8 mouse cellular contexts compared by ENCODE assay signal in the genomic region with DNA sequence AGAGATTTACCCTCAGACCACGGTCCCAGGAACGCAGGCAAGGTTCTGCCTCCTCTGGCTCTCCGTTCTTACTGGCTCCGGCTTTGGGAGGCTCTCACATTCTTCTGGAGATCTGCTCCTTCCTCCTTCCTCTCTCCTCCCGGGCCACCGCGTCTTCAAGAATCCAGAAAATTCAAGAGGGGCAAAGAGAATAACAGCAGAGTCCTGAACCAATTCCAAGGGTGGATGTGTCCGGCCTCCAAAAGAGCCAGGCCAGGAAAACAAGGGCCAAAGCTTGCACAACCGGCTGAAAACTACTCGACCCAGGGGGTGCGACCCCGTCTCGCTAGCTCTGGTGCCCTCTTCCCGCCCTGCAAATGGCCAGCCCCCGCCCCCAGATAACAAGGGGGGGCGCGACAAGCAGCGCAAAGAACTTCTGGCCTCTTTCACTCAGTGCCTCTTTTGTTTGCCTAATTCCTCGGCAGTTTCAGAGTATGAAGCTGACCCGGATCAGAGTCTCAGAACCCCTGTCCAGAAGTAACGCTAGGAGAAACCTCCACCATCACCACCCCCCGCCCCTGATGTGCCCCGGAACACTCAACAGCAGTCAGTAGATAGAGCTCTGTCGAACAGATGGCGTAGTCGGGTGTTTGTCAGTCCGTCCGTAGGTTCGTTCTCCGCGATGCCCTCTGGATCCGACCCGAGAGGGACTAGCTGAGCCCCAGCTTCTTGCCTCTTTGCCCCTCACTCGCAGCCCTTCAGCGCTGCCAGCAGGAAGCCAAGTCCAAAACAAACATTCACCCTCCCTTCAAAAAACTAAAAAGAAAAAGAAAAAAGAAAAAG. TPM values are rescaled to one million over a fixed set of nuclear protein-coding genes. Genes with fewer than 3 reads are reported as not detected.
DNase-seq lines count a peak whose midpoint lies in the region; ATAC-seq lines count a peak whose summit lies in the region.

No protein-coding gene starts in this region.

- peaks cover 61% of the 10 kb centered on the region for H3K4me1 ChIP-seq in embryonic facial prominence, embryonic 10.5 days
- peaks cover 55% of the 10 kb centered on the region for H3K4me1 ChIP-seq in heart, embryonic 15.5 days (replicated peaks)
- H3K4me1 ChIP-seq in stomach, embryonic 14.5 days (ENCODE audit: control insufficient read depth, insufficient read depth, low read length), result peaks cover 44% of the 10 kb centered on the region

- WGBS in embryonic facial prominence, embryonic 10.5 days, result under 1% methylated on average over 35 of the region's 35 CpGs
- 1% methylated on average over 35 of the region's 35 CpGs for WGBS in heart, embryonic 15.5 days
- WGBS in stomach, embryonic 14.5 days, result under 1% methylated on average over 35 of the region's 35 CpGs

- H3K9me3 ChIP-seq in embryonic facial prominence, embryonic 10.5 days, result no peaks in the 10 kb centered on the region
- H3K9me3 ChIP-seq in heart, embryonic 15.5 days (replicated peaks), result no peaks in the 10 kb centered on the region
- H3K9me3 ChIP-seq in stomach, embryonic 14.5 days (ENCODE audit: control insufficient read depth, low read depth, low read length), result no peaks in the 10 kb centered on the region

- ATAC-seq in heart, embryonic 15.5 days (replicated peaks; ENCODE audit: insufficient number of reproducible peaks, insufficient read depth, low FRiP score, low read depth), result no peak
- 0 out of 2 replicates have a peak, but pooled peaks have one; percentile 15 for ATAC-seq in stomach, embryonic 14.5 days (ENCODE audit: insufficient number of reproducible peaks, insufficient read depth, low FRiP score, low read depth)

- peak; percentile 39 to 47 for DNase-seq in cerebellum, postnatal 10 days
- DNase-seq in cerebellum, adult 9-11 months, result no peak
- peak; percentile 71 for DNase-seq in embryonic facial prominence, embryonic 10.5 days (ENCODE audit: low spot score)
- peak; percentile 68 for DNase-seq in kidney, postnatal 10 days
- peak; percentile 62 to 81 for DNase-seq in lung, postnatal 4 days
- DNase-seq in T-cell, adult 2 months (ENCODE audit: low spot score), result no peak

- H3K27me3 ChIP-seq in embryonic facial prominence, embryonic 10.5 days (replicated peaks; ENCODE audit: low read depth, poor library complexity, severe bottlenecking), result peaks cover 6% of the 10 kb centered on the region; the same call in 1 of the 2 replicates
- no peaks in the 10 kb centered on the region for H3K27me3 ChIP-seq in heart, embryonic 15.5 days
- H3K27me3 ChIP-seq in stomach, embryonic 14.5 days (ENCODE audit: control insufficient read depth, insufficient read depth, low read length), result no peaks in the 10 kb centered on the region

- peak overlapping the region; percentile 96 for H3K27ac ChIP-seq in embryonic facial prominence, embryonic 10.5 days (replicated peaks)
- H3K27ac ChIP-seq in heart, embryonic 15.5 days, result peak overlapping the region; percentile 96
- peak overlapping the region; percentile 94 for H3K27ac ChIP-seq in stomach, embryonic 14.5 days (ENCODE audit: low read length)

- peak overlapping the region; percentile 95 for H3K4me2 ChIP-seq in heart, embryonic 15.5 days
- peak overlapping the region; percentile 89 for H3K4me2 ChIP-seq in stomach, embryonic 14.5 days (replicated peaks; ENCODE audit: low read depth, low read length)

- peak overlapping the region; percentile 78 for H3K4me3 ChIP-seq in embryonic facial prominence, embryonic 10.5 days
- peak overlapping the region; percentile 75 for H3K4me3 ChIP-seq in heart, embryonic 15.5 days
- peak overlapping the region; percentile 66 for H3K4me3 ChIP-seq in stomach, embryonic 14.5 days (ENCODE audit: low read depth, low read length)

- peak overlapping the region; percentile 80 for H3K9ac ChIP-seq in heart, embryonic 15.5 days
- H3K9ac ChIP-seq in stomach, embryonic 14.5 days (replicated peaks; ENCODE audit: low read depth, low read length), result peak overlapping the region; percentile 71

- H3K36me3 ChIP-seq in embryonic facial prominence, embryonic 10.5 days (replicated peaks), result peaks cover 38% of the 10 kb centered on the region
- no peaks in the 10 kb centered on the region for H3K36me3 ChIP-seq in heart, embryonic 15.5 days
- peaks cover under 1% of the 10 kb centered on the region for H3K36me3 ChIP-seq in stomach, embryonic 14.5 days (ENCODE audit: control insufficient read depth, insufficient read depth, low read length)

RNA-seq across cellular contexts. Expression of a gene that starts 0.8 kb away (rescaled TPM):
- 10.4 and 11.1 TPM in 2 replicates for polyA plus RNA-seq in embryonic facial prominence, embryonic 10.5 days (2016; fragmentation: Nextera tagmentation; extraction: Ambion mirVana)
- polyA plus RNA-seq in heart, embryonic 15.5 days (2015; fragmentation: Nextera tagmentation; extraction: Ambion mirVana), result 7.0 and 9.5 TPM in 2 replicates
- 8.8 and 9.5 TPM in 2 replicates for polyA plus RNA-seq in stomach, embryonic 14.5 days (2014; fragmentation: Nextera tagmentation; extraction: Ambion mirVana)

RNA-seq across cellular contexts. Expression of a gene that starts 9.9 kb away (rescaled TPM):
- polyA plus RNA-seq in embryonic facial prominence, embryonic 10.5 days (2016; fragmentation: Nextera tagmentation; extraction: Ambion mirVana), result 66.3 and 69.3 TPM in 2 replicates
- 61.4 and 63.4 TPM in 2 replicates for polyA plus RNA-seq in heart, embryonic 15.5 days (2015; fragmentation: Nextera tagmentation; extraction: Ambion mirVana)
- polyA plus RNA-seq in stomach, embryonic 14.5 days (2014; fragmentation: Nextera tagmentation; extraction: Ambion mirVana), result 76.8 and 78.1 TPM in 2 replicates

RNA-seq across cellular contexts. Expression of a gene that starts 23.3 kb away (rescaled TPM):
- polyA plus RNA-seq in embryonic facial prominence, embryonic 10.5 days (2016; fragmentation: Nextera tagmentation; extraction: Ambion mirVana), result 27.1 and 28.1 TPM in 2 replicates
- polyA plus RNA-seq in heart, embryonic 15.5 days (2015; fragmentation: Nextera tagmentation; extraction: Ambion mirVana), result 14.4 and 17.9 TPM in 2 replicates
- 19.5 and 21.9 TPM in 2 replicates for polyA plus RNA-seq in stomach, embryonic 14.5 days (2014; fragmentation: Nextera tagmentation; extraction: Ambion mirVana)

Comparison
In these comparisons a context has a peak if more than half of its experiments do, and no peak if none do; other contexts are left out.
1. DNase-seq: peak in cerebellum, postnatal 10 days (2 of 2), embryonic facial prominence, embryonic 10.5 days (single experiment), kidney, postnatal 10 days (single experiment) and lung, postnatal 4 days (2 of 2); none in cerebellum, adult 9-11 months (single experiment) and T-cell, adult 2 months (single experiment).
2. Peak in every context shown above with its lines, with median percentiles within 50 percentile points of each other: H3K27ac ChIP-seq and H3K4me3 ChIP-seq.